22 mouse cellular contexts compared by ENCODE assay signal in the genomic region with DNA sequence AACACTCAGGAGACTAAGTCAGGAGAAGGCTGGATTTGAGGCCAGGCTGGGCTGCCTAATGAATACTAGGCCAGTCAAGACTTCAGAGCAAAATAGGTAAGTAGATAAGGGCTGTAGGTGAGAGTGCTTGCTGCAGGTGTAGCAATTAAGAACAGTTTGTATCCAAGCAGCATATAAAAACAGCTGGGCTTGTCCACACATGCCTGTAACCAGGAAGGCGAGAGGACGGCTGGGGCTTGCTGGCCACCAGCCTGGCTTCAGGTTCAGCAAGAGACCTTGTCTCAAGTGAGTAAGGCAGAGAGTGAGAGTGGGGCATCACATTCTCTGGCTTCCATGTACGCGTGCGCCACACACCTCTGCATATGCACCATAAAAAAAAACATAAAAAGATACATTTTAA.
"Had no signal": no experiment of that assay in that cellular context is flagged by ENCODE, and none has a peak within 500 bp of the region (broad histone marks: within the 10 kb centered on the region; RNA-seq: fewer than 3 reads in every experiment).

No protein-coding gene starts in this region.

- H3K27me3 ChIP-seq: heart, embryonic 15.5 days; hindbrain, embryonic 13.5 days; hindbrain, embryonic 15.5 days; kidney, embryonic 15.5 days; limb, embryonic 12.5 days had no signal

- H3K4me1 ChIP-seq: heart, embryonic 13.5 days; heart, embryonic 15.5 days; hindbrain, embryonic 13.5 days; hindbrain, embryonic 15.5 days; limb, embryonic 12.5 days had no signal

- H3K9me3 ChIP-seq: heart, embryonic 13.5 days; heart, embryonic 15.5 days; hindbrain, embryonic 13.5 days; hindbrain, embryonic 15.5 days; kidney, embryonic 15.5 days; limb, embryonic 10.5 days; limb, embryonic 12.5 days had no signal

- DNase-seq: gastrocnemius, postnatal 14 days; gastrocnemius, postnatal 36 days; heart, adult 11 months; heart, adult 2 months; heart, postnatal 14 days; heart, postnatal 36 days; kidney, adult 11 months; kidney, adult 2 months; kidney, adult 9 months; kidney, postnatal 14 days; kidney, postnatal 36 days; layer of hippocampus, adult 9-11 months; layer of hippocampus, postnatal 36 days; liver had no signal

- H3K36me3 ChIP-seq: heart, embryonic 13.5 days; heart, embryonic 15.5 days; hindbrain, embryonic 13.5 days; hindbrain, embryonic 15.5 days; kidney, embryonic 15.5 days; limb, embryonic 10.5 days; limb, embryonic 12.5 days had no signal

- H3K4me3 ChIP-seq: heart, adult 2 months; heart, embryonic 13.5 days; heart, embryonic 15.5 days; hindbrain, embryonic 13.5 days; hindbrain, embryonic 15.5 days; kidney, embryonic 15.5 days; left cerebral cortex, adult 2 months; limb, embryonic 10.5 days; limb, embryonic 12.5 days had no signal
